Mouse (Mus musculus) testis, adult 2 months (tissue): ENCODE measurements around the gene Esrrg. TPM values are rescaled to one million over a fixed set of nuclear protein-coding genes. Genes with fewer than 3 reads are reported as not detected.

ENCODE experiments used
- H3K27ac ChIP-seq: fragments of 200-500 bp; 2 replicates; pipeline ENCODE4 v1.5.1; 2012; ENCODE audit warnings: low read depth, low read length; ENCODE audit not compliant: control insufficient read depth, insufficient read depth
- H3K27me3 ChIP-seq: fragments of 200-500 bp; 2 replicates; pipeline ENCODE4 v1.6.1; 2012; ENCODE audit warnings: mild to moderate bottlenecking, low read length, moderate library complexity; ENCODE audit not compliant: control insufficient read depth, insufficient read depth
- H3K36me3 ChIP-seq: fragments of 200-500 bp; 2 replicates; pipeline ENCODE4 v1.6.1; 2012; ENCODE audit warnings: mild to moderate bottlenecking, low read length; ENCODE audit not compliant: control insufficient read depth, insufficient read depth
- H3K4me1 ChIP-seq: fragments of 200-500 bp; 2 replicates; pipeline ENCODE4 v1.6.1; 2012; ENCODE audit warnings: low read length; ENCODE audit not compliant: control insufficient read depth, insufficient read depth
- H3K4me3 ChIP-seq: fragments of 200-500 bp; 2 replicates; pipeline ENCODE4 v1.5.1; 2012; ENCODE audit warnings: low read depth, mild to moderate bottlenecking, low read length, moderate library complexity, mixed read lengths; ENCODE audit not compliant: control insufficient read depth
- CTCF ChIP-seq: fragments of 200-500 bp; IDR thresholded peaks from 2 replicates; pipeline ENCODE4 v1.5.1; 2012; ENCODE audit warnings: low read depth, mild to moderate bottlenecking, inconsistent platforms, low read length, moderate library complexity; ENCODE audit not compliant: control insufficient read depth, insufficient read depth, insufficient replicate concordance
- POLR2A ChIP-seq: fragments of 200-500 bp; IDR thresholded peaks from 2 replicates; pipeline ENCODE4 v1.6.1; 2012; ENCODE audit warnings: low read depth, mild to moderate bottlenecking, inconsistent platforms, low read length, moderate library complexity; ENCODE audit not compliant: control insufficient read depth
- polyA plus RNA-seq: library from polyadenylated mRNA; depleted of rRNA; stranded (reverse); fragments of >200 nt; gene quantifications from 2 replicates; pipeline ENCODE4 v1.2.3, GENCODE M21; 2012

The Esrrg gene
- polyA plus RNA-seq, 1 experiment: 0.28 TPM

DNA sequence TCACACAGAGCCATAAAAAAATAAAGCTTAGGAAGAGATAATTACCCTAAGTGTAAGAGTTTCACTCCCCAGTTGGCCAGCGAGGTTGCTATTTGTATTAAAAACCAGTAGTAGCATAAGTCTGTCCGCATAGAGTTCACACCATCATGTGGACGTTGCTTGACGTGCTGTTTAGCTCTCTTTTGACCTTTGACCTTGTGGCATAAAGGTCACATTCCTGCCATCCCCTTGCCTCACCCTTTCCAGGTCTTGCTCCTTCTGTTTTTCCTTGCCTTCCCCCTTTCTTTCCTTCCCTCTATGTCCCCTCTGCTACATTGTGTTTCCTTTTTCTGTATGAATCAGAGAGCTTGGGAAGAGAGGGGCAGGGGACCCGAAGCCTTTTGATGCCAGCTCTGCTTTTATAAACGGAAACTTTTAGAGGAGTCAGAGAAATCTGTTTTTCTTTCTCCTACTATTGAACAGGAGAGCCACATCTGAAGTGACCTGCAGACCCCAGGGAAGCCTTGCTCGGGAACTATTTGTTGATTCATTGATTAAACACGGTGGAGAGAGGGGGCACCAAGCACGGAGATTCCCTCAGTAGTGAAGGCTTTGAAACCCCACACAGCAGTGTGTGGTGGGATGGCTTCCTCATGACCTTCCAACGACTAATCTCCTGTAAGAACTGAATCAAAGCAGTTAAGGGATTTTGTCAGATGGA is 57.5 kb downstream of the Esrrg start:
- no peaks in the 10 kb centered on the region for H3K27me3 ChIP-seq
- TF ChIP-seq POLR2A: no peak
- no peak for TF ChIP-seq CTCF
- H3K4me1 ChIP-seq: no peaks in the 10 kb centered on the region
- no peak overlapping the region for H3K4me3 ChIP-seq
- no peaks in the 10 kb centered on the region for H3K36me3 ChIP-seq
- H3K27ac ChIP-seq: no peak overlapping the region

DNA sequence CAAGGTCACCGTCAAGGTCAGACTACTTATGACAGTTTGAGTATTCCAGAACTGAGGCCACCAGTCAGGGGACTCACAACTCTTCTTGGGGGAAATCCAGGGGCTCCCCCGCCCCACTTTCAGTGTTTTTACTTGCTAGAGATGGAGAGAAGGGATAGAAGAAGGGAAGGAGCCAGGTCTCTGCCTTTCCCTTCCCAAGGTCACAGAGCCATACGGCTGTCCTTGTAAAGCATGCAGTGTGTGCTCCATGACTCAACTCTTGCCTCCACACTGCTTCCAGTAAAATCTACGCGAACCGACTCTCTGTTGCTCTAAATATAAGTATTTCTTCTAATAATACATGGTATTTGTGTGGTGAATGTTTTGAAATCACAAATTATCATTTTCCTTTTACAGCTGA is 61.2 kb downstream of the Esrrg start:
- H3K4me3 ChIP-seq: no peak overlapping the region
- no peaks in the 10 kb centered on the region for H3K4me1 ChIP-seq
- no peaks in the 10 kb centered on the region for H3K36me3 ChIP-seq
- TF ChIP-seq CTCF (no peak), POLR2A (no peak)
- no peak overlapping the region for H3K27ac ChIP-seq
- no peaks in the 10 kb centered on the region for H3K27me3 ChIP-seq

DNA sequence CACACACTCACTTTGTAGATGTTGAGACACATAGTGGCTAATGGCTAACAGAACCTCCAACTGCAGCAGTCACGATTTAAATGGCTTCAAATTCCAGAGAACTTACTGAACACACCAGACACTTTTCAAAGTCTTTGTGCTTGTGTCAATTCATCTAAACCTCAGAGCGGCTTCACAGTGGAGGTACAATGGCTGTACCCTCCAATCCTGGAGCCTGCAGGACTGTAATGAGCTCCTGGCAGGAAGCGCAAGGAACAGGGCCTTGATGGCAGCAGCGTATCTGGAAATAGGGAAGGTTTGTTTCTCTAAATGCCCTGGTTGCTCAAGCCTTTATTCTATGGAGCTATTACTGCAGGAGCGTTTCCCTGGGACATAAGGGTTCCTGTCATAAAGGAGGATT is 63.9 kb downstream of the Esrrg start:
- H3K4me3 ChIP-seq: no peak overlapping the region
- TF ChIP-seq CTCF (no peak), POLR2A (no peak)
- H3K27me3 ChIP-seq: no peaks in the 10 kb centered on the region
- no peaks in the 10 kb centered on the region for H3K4me1 ChIP-seq
- no peaks in the 10 kb centered on the region for H3K36me3 ChIP-seq
- H3K27ac ChIP-seq: no peak overlapping the region

DNA sequence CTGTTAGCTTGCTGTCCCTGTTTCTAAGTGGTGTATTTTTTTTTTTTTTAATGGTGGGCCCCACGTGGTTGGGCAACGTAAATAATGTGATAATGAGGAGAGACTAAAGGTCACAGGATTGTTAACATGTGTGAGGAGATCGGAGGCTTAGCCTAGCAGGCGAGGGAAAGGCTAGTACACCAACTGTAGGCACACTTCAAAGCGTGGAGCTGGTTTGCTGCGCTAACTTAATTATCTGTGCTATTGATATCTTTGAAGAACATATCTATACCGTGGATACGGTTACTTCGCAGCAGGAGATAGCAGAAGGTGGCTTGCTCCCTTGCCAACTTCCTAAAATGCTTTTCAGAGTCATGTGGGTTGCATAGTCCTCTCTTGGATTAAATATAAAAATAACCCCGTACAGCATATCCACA is 66.2 kb downstream of the Esrrg start:
- TF ChIP-seq POLR2A (no peak), CTCF (no peak)
- H3K27ac ChIP-seq: no peak overlapping the region
- H3K4me3 ChIP-seq: no peak overlapping the region
- H3K36me3 ChIP-seq: no peaks in the 10 kb centered on the region
- no peaks in the 10 kb centered on the region for H3K4me1 ChIP-seq
- no peaks in the 10 kb centered on the region for H3K27me3 ChIP-seq

DNA sequence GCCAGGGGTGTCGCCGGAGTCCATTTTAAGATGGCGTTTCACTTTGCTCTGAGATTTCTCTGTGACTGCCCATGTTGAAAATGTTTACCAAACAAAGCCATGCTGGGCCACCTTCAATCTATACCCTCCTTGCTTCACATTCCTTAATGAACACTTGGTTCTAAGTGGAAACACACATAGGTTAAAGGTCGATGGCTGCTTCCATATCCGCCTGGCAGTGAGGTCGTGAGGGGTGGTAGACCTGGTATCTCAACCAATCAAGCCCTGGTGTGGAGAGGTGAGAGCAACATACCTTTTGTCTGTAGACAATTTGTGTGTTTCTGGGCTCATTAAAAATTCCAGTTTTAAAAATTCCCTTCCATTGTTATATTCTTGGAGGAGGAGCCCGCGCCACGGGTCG is 68.0 kb downstream of the Esrrg start:
- H3K4me1 ChIP-seq: no peaks in the 10 kb centered on the region

DNA sequence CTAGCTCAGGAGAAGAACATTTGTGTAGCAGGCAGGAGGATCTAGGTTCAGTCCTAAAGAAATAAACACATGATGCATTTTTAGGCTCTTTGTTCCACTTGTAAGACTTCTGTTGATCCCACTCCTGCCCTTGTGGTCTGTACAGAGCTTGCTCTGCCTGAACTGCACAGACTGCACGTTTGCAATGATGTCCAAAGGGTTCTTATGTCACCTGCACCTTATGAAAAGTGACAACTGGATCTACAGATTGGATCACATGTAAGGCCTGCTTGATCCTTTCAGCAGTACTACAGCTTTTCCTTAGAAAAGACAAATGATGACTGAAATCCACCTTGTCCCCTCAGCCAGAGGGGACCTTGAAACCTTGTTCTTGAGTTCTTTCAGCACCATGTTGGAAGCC is 70.7 kb downstream of the Esrrg start:
- no peak overlapping the region for H3K4me3 ChIP-seq
- H3K4me1 ChIP-seq: no peaks in the 10 kb centered on the region
- no peaks in the 10 kb centered on the region for H3K27me3 ChIP-seq
- TF ChIP-seq POLR2A (no peak), CTCF (no peak)
- H3K36me3 ChIP-seq: no peaks in the 10 kb centered on the region
- no peak overlapping the region for H3K27ac ChIP-seq

More for the DNA sequence above, 68.0 kb downstream of the Esrrg start:
- no peak overlapping the region for H3K4me3 ChIP-seq
- no peak overlapping the region for H3K27ac ChIP-seq
- no peaks in the 10 kb centered on the region for H3K27me3 ChIP-seq
- H3K36me3 ChIP-seq: no peaks in the 10 kb centered on the region
- no peak for TF ChIP-seq CTCF
- no peak for TF ChIP-seq POLR2A

DNA sequence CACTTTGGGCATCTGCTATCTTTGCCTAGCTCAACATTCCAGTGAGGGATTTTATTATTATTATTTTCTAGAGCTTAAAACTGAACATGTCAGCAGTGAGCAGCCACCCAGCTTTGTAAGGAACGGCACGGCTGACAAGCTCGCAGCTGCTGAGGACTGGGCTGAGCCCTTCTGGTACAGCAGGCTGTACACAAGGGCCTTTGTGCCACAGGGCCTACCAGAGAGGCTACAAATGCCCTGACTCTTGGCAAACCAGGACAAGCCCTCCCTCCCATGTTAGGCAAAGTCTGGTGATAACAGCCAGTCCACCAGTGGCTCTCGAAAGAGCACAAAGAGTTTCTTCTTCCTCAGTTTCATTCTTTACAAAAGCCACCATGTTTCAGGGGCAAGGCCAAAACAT is 75.9 kb downstream of the Esrrg start:
- H3K27ac ChIP-seq: no peak overlapping the region
- H3K4me3 ChIP-seq: no peak overlapping the region
- no peaks in the 10 kb centered on the region for H3K27me3 ChIP-seq
- H3K36me3 ChIP-seq: no peaks in the 10 kb centered on the region
- H3K4me1 ChIP-seq: no peaks in the 10 kb centered on the region
- TF ChIP-seq CTCF (no peak), POLR2A (no peak)
